Mouse (Mus musculus): ENCODE measurements around the gene Ptprk.

GRCm38 (mm10) chr10:28458027-28458426 lies 383.4 kb downstream of the Ptprk start:
- no peak for TF ChIP-seq FLI1 (IDR thresholded peaks at IDR 0.05; ENCODE audit: low read length)
- no peak for TF ChIP-seq GATA1 (IDR thresholded peaks at IDR 0.05; ENCODE audit: borderline replicate concordance, low read length)

Measured in megakaryocyte, embryonic 14.5 days (primary cell).